Comparison of ENCODE assay signal across 23 mouse cellular contexts in genomic region chr3:18707730-18708129, GRCm38 (mm10).
DNase-seq lines count a peak whose midpoint lies in the region; ATAC-seq and TF ChIP-seq lines count a peak whose summit lies in the region.
"Had no signal": no experiment of that assay in that cellular context is flagged by ENCODE, and none has a peak within 500 bp of the region (broad histone marks: within the 10 kb centered on the region; RNA-seq: fewer than 3 reads in every experiment).

No protein-coding gene starts in this region.

- H3K4me3 ChIP-seq in forebrain, embryonic 13.5 days, result no peak overlapping the region
- H3K4me3 ChIP-seq in forebrain, embryonic 11.5 days (ENCODE audit: low read depth, low read length), result no peak overlapping the region
- H3K4me3 ChIP-seq in forebrain, embryonic 15.5 days, result no peak overlapping the region
- H3K4me3 ChIP-seq in forebrain, embryonic 10.5 days, result no peak overlapping the region
- H3K4me3 ChIP-seq in megakaryocyte, embryonic 14.5 days (replicated peaks), result peak overlapping the region; percentile 42
- H3K4me3 ChIP-seq in forebrain, postnatal 0 days (ENCODE audit: low read depth, low read length), result no peak overlapping the region
- H3K4me3 ChIP-seq: embryonic facial prominence, embryonic 10.5 days; embryonic facial prominence, embryonic 12.5 days had no signal

- H3K9ac ChIP-seq in forebrain, embryonic 13.5 days, result no peak overlapping the region
- H3K9ac ChIP-seq in forebrain, embryonic 11.5 days (ENCODE audit: low read length), result no peak overlapping the region
- no peak overlapping the region for H3K9ac ChIP-seq in forebrain, embryonic 15.5 days (replicated peaks)
- no peak overlapping the region for H3K9ac ChIP-seq in forebrain, postnatal 0 days
- H3K9ac ChIP-seq: embryonic facial prominence, embryonic 12.5 days had no signal

- H3K27ac ChIP-seq in forebrain, embryonic 13.5 days, result no peak overlapping the region
- no peak overlapping the region for H3K27ac ChIP-seq in forebrain, embryonic 11.5 days (ENCODE audit: low read depth, low read length)
- H3K27ac ChIP-seq in forebrain, embryonic 15.5 days (replicated peaks), result peak overlapping the region; percentile 36
- H3K27ac ChIP-seq in forebrain, embryonic 10.5 days, result no peak overlapping the region
- H3K27ac ChIP-seq in forebrain, postnatal 0 days (ENCODE audit: low read depth, low read length), result no peak overlapping the region
- H3K27ac ChIP-seq: embryonic facial prominence, embryonic 10.5 days; embryonic facial prominence, embryonic 12.5 days had no signal

- no peaks in the 10 kb centered on the region for H3K9me3 ChIP-seq in forebrain, embryonic 13.5 days (replicated peaks)
- H3K9me3 ChIP-seq in forebrain, embryonic 11.5 days (ENCODE audit: control insufficient read depth, low read length), result no peaks in the 10 kb centered on the region
- H3K9me3 ChIP-seq in forebrain, embryonic 15.5 days, result no peaks in the 10 kb centered on the region
- H3K9me3 ChIP-seq in forebrain, embryonic 10.5 days, result no peaks in the 10 kb centered on the region
- H3K9me3 ChIP-seq in megakaryocyte, embryonic 14.5 days, result peaks cover 3% of the 10 kb centered on the region
- no peaks in the 10 kb centered on the region for H3K9me3 ChIP-seq in forebrain, postnatal 0 days (ENCODE audit: low read length)
- H3K9me3 ChIP-seq: embryonic facial prominence, embryonic 10.5 days; embryonic facial prominence, embryonic 12.5 days; G1E had no signal

- H3K27me3 ChIP-seq in forebrain, embryonic 13.5 days, result no peaks in the 10 kb centered on the region
- no peaks in the 10 kb centered on the region for H3K27me3 ChIP-seq in forebrain, embryonic 11.5 days (ENCODE audit: control insufficient read depth, insufficient read depth, low read length)
- H3K27me3 ChIP-seq in forebrain, embryonic 15.5 days, result no peaks in the 10 kb centered on the region
- no peaks in the 10 kb centered on the region for H3K27me3 ChIP-seq in forebrain, embryonic 10.5 days (ENCODE audit: poor library complexity, severe bottlenecking)
- no peaks in the 10 kb centered on the region for H3K27me3 ChIP-seq in megakaryocyte, embryonic 14.5 days (replicated peaks)
- H3K27me3 ChIP-seq in forebrain, postnatal 0 days (ENCODE audit: insufficient read depth, low read length), result no peaks in the 10 kb centered on the region
- H3K27me3 ChIP-seq: CH12.LX; embryonic facial prominence, embryonic 12.5 days had no signal

- no peaks in the 10 kb centered on the region for H3K36me3 ChIP-seq in forebrain, embryonic 13.5 days (ENCODE audit: poor library complexity, severe bottlenecking)
- no peaks in the 10 kb centered on the region for H3K36me3 ChIP-seq in forebrain, embryonic 11.5 days (ENCODE audit: control insufficient read depth, insufficient read depth, low read length)
- no peaks in the 10 kb centered on the region for H3K36me3 ChIP-seq in forebrain, embryonic 15.5 days
- H3K36me3 ChIP-seq in forebrain, embryonic 10.5 days (replicated peaks), result no peaks in the 10 kb centered on the region
- H3K36me3 ChIP-seq in megakaryocyte, embryonic 14.5 days (replicated peaks; ENCODE audit: low read length), result no peaks in the 10 kb centered on the region
- no peaks in the 10 kb centered on the region for H3K36me3 ChIP-seq in forebrain, postnatal 0 days (ENCODE audit: insufficient read depth)
- H3K36me3 ChIP-seq: embryonic facial prominence, embryonic 10.5 days; embryonic facial prominence, embryonic 12.5 days; G1E had no signal

- no peak for TF ChIP-seq CTCF in forebrain, postnatal 0 days (IDR thresholded peaks at IDR 0.05; ENCODE audit: low read depth)

- H3K4me1 ChIP-seq in forebrain, embryonic 13.5 days, result peaks cover 17% of the 10 kb centered on the region
- H3K4me1 ChIP-seq in forebrain, embryonic 11.5 days (replicated peaks; ENCODE audit: control insufficient read depth, insufficient read depth, low read length), result no peaks in the 10 kb centered on the region
- H3K4me1 ChIP-seq in forebrain, embryonic 15.5 days, result peaks cover 21% of the 10 kb centered on the region
- no peaks in the 10 kb centered on the region for H3K4me1 ChIP-seq in forebrain, embryonic 10.5 days
- no peaks in the 10 kb centered on the region for H3K4me1 ChIP-seq in megakaryocyte, embryonic 14.5 days
- no peaks in the 10 kb centered on the region; the same call in 1 of the 2 replicates for H3K4me1 ChIP-seq in forebrain, postnatal 0 days (ENCODE audit: insufficient read depth)
- H3K4me1 ChIP-seq: embryonic facial prominence, embryonic 12.5 days had no signal

- 87% methylated on average over 3 of the region's 3 CpGs for WGBS in forebrain, embryonic 13.5 days
- WGBS in forebrain, embryonic 11.5 days, result 90% methylated on average over 3 of the region's 3 CpGs
- 73% methylated on average over 3 of the region's 3 CpGs for WGBS in forebrain, embryonic 15.5 days
- WGBS in forebrain, embryonic 10.5 days, result 96% methylated on average over 3 of the region's 3 CpGs
- WGBS in forebrain, postnatal 0 days, result 75% methylated on average over 3 of the region's 3 CpGs

- peak; percentile 54; the same call in 1 of the 2 replicates for ATAC-seq in forebrain, embryonic 13.5 days
- no peak for ATAC-seq in forebrain, embryonic 11.5 days (replicated peaks; ENCODE audit: low FRiP score)
- peak; percentile 68 for ATAC-seq in forebrain, embryonic 15.5 days (replicated peaks)
- no peak for ATAC-seq in megakaryocyte, adult 5-6 weeks (ENCODE audit: poor library complexity, severe bottlenecking)
- ATAC-seq in forebrain, postnatal 0 days, result peak; percentile 70
- ATAC-seq: activated CD4-positive, CD25-positive, alpha-beta regulatory T cell, adult 4 months; CD4-positive, CD25-positive, alpha-beta regulatory T cell, adult 4 months; Patski had no signal

- no peak overlapping the region for H3K4me2 ChIP-seq in forebrain, embryonic 13.5 days
- H3K4me2 ChIP-seq in forebrain, embryonic 11.5 days (ENCODE audit: low read depth, low read length, severe bottlenecking), result no peak overlapping the region
- H3K4me2 ChIP-seq in forebrain, embryonic 15.5 days (replicated peaks), result no peak overlapping the region
- H3K4me2 ChIP-seq in forebrain, postnatal 0 days (ENCODE audit: low read depth), result no peak overlapping the region
- H3K4me2 ChIP-seq: embryonic facial prominence, embryonic 12.5 days had no signal

- no peak for DNase-seq in forebrain, embryonic 11.5 days (ENCODE audit: low spot score)
- DNase-seq in forebrain, embryonic 10.5 days (ENCODE audit: extremely low spot score, low spot score), result no peak
- DNase-seq in forebrain, postnatal 0 days, result peak; percentile 37
- no peak for DNase-seq in adipocyte (ENCODE audit: low spot score)
- DNase-seq: adrenal gland, adult 2 months; adrenal gland, postnatal 10 days; adrenal gland, postnatal 25 days; B cell, adult 2 months; cerebellum, adult 11-12 months; cerebellum, adult 9-10 months; cerebellum, postnatal 10 days; cerebellum, postnatal 25 days had no signal

Comparison
In these comparisons a context has a peak if more than half of its experiments do, and no peak if none do; other contexts are left out.
1. ATAC-seq: peak in forebrain, embryonic 13.5 days (single experiment), forebrain, embryonic 15.5 days (single experiment) and forebrain, postnatal 0 days (single experiment); none in forebrain, embryonic 11.5 days (single experiment) and megakaryocyte, adult 5-6 weeks (single experiment).